Mouse (Mus musculus) CH12.LX (cell line): ENCODE data around the gene Plce1. TPM values are rescaled to one million over a fixed set of nuclear protein-coding genes. Genes with fewer than 3 reads are reported as not detected.
A peak's percentile ranks its signal among the peaks of the same experiment; 100 is the strongest.

ENCODE experiments used
- DNase-seq: peaks from one replicate; pipeline ENCODE4 v3.0.0-alpha.2; 2013; ENCODE audit errors: extremely low read depth
- H3K27ac ChIP-seq: 2 replicates; pipeline ENCODE4 v1.5.1; 2012; ENCODE audit warnings: low read depth, mild to moderate bottlenecking, control low read depth, moderate library complexity; ENCODE audit not compliant: insufficient read depth
- H3K27me3 ChIP-seq: replicated peaks from 2 replicates; pipeline ENCODE3; 2012; ENCODE audit warnings: inconsistent platforms
- H3K36me3 ChIP-seq, 2 experiments: replicated peaks in 1 of 2; 2 replicates each; pipeline versions ENCODE3 to v1.6.1; 2012; ENCODE audit warnings: inconsistent platforms in 1 of 2, low read length in 1 of 2, mild to moderate bottlenecking in 1 of 2, mixed read lengths in 1 of 2, moderate library complexity in 1 of 2; ENCODE audit not compliant: control insufficient read depth in 1 of 2, insufficient read depth in 1 of 2
- H3K4me1 ChIP-seq, 2 experiments: 2 replicates each; pipeline ENCODE4 v1.6.1; 2012; ENCODE audit warnings: inconsistent platforms in 1 of 2, moderate library complexity in 1 of 2; ENCODE audit not compliant: insufficient read depth in 2 of 2, control insufficient read depth in 1 of 2
- H3K4me2 ChIP-seq: 2 replicates; pipeline ENCODE4 v1.6.1; 2012; ENCODE audit warnings: low read depth, mild to moderate bottlenecking, control low read depth; ENCODE audit not compliant: poor library complexity, insufficient read depth, severe bottlenecking
- H3K4me3 ChIP-seq, 3 experiments: fragments of 150-350 bp in 1 of 3; sonication (generic) in 1 of 3; replicated peaks in 1 of 3; 2 replicates each; pipeline versions ENCODE3 to v1.5.1; 2011 to 2012; ENCODE audit warnings: low read depth in 2 of 3, low read length in 2 of 3, mild to moderate bottlenecking in 2 of 3, moderate library complexity in 2 of 3, control low read depth in 1 of 3, improper control_type of control experiment in 1 of 3, inconsistent platforms in 1 of 3, mixed read lengths in 1 of 3; ENCODE audit not compliant: poor library complexity in 1 of 3
- H3K79me2 ChIP-seq: replicated peaks from 2 replicates; pipeline ENCODE4 v1.6.1; 2012; ENCODE audit warnings: mild to moderate bottlenecking, moderate library complexity; ENCODE audit not compliant: control insufficient read depth, poor library complexity, insufficient read depth, severe bottlenecking; ENCODE audit errors: extremely low read depth
- H3K9ac ChIP-seq: 2 replicates; pipeline ENCODE4 v1.6.1; 2012; ENCODE audit warnings: low read depth, mild to moderate bottlenecking, control low read depth, moderate library complexity; ENCODE audit not compliant: insufficient read depth
- H3K9me3 ChIP-seq: replicated peaks from 2 replicates; pipeline ENCODE3; 2012; ENCODE audit warnings: low read length, inconsistent platforms, mixed read lengths
- CHD1 ChIP-seq: IDR thresholded peaks from 2 replicates; pipeline ENCODE4 v1.6.1; 2012; ENCODE audit warnings: low read depth, low read length, improper control_type of control experiment, inconsistent platforms
- E2F4 ChIP-seq: IDR thresholded peaks from 2 replicates; pipeline ENCODE4 v1.6.1; 2011; ENCODE audit warnings: low read depth, low read length, improper control_type of control experiment; ENCODE audit not compliant: insufficient replicate concordance
- ELF1 ChIP-seq: IDR thresholded peaks from 2 replicates; pipeline ENCODE4 v1.6.1; 2014; ENCODE audit warnings: low read depth, mild to moderate bottlenecking, inconsistent platforms, low read length, improper control_type of control experiment
- ETS1 ChIP-seq: conservative IDR thresholded peaks from 2 replicates; pipeline ENCODE4 v1.6.1; 2012; ENCODE audit warnings: low read depth, mild to moderate bottlenecking, inconsistent platforms, low read length, improper control_type of control experiment, moderate library complexity
- JUND ChIP-seq: conservative IDR thresholded peaks from 2 replicates; pipeline ENCODE4 v1.6.1; 2011; ENCODE audit warnings: low read depth, low read length, improper control_type of control experiment
- MAFK ChIP-seq: IDR thresholded peaks from 2 replicates; pipeline ENCODE4 v1.6.1; 2011; ENCODE audit warnings: low read length, improper control_type of control experiment; ENCODE audit not compliant: insufficient replicate concordance
- MAX ChIP-seq: IDR thresholded peaks from 2 replicates; pipeline ENCODE4 v1.6.1; 2011; ENCODE audit warnings: low read length, improper control_type of control experiment
- MEF2A ChIP-seq: IDR thresholded peaks from 2 replicates; pipeline ENCODE4 v1.6.1; 2014; ENCODE audit warnings: low read depth, mild to moderate bottlenecking, inconsistent platforms, low read length, improper control_type of control experiment, borderline replicate concordance
- MYC ChIP-seq: IDR thresholded peaks from 2 replicates; pipeline ENCODE4 v1.6.1; 2011; ENCODE audit warnings: low read depth, mild to moderate bottlenecking, improper control_type of control experiment, low read length
- POLR2AphosphoS2 ChIP-seq: IDR thresholded peaks from 2 replicates; pipeline ENCODE4 v1.6.1; 2011; ENCODE audit warnings: low read depth, low read length, improper control_type of control experiment
- RAD21 ChIP-seq: IDR thresholded peaks from 2 replicates; pipeline ENCODE4 v1.6.1; 2011; ENCODE audit warnings: low read depth, mild to moderate bottlenecking, low read length, improper control_type of control experiment, moderate library complexity
- TBP ChIP-seq: conservative IDR thresholded peaks from 2 replicates; pipeline ENCODE4 v1.6.1; 2011; ENCODE audit warnings: low read depth, low read length, improper control_type of control experiment
- USF2 ChIP-seq: conservative IDR thresholded peaks from 2 replicates; pipeline ENCODE4 v1.6.1; 2011; ENCODE audit warnings: low read depth, low read length, improper control_type of control experiment
- ZC3H11A ChIP-seq: IDR thresholded peaks from 2 replicates; pipeline ENCODE4 v1.6.1; 2012; ENCODE audit warnings: low read depth, mild to moderate bottlenecking, inconsistent platforms, low read length, improper control_type of control experiment
- ZNF384 ChIP-seq: IDR thresholded peaks from 2 replicates; pipeline ENCODE4 v1.6.1; 2012; ENCODE audit warnings: low read depth, low read length, improper control_type of control experiment, inconsistent platforms
- dilution Hi-C: fragments of 300-500 bp; cut with MboI; formaldehyde crosslinking; loops from 2 replicates; pipeline ENCODE4 v1.14.3; 2020; ENCODE audit warnings: low sequenced_read_pairs; ENCODE audit not compliant: extremely low pct_unique_long_range_greater_than_20kb, extremely low pct_ligation_motif_present
- in situ Hi-C: fragments of 300-500 bp; cut with MboI; formaldehyde crosslinking; loops from 3 replicates; pipeline ENCODE4 v1.14.3; 2019; ENCODE audit warnings: low sequenced_read_pairs, low pct_ligation_motif_present, low pct_unique_long_range_greater_than_20kb, mixed read lengths
- polyA plus RNA-seq: library from polyadenylated mRNA; unstranded; fragments of >175 nt; gene quantifications from 2 replicates; pipeline ENCODE4 v1.2.1, GENCODE M21; 2012; ENCODE audit warnings: low read depth; ENCODE audit not compliant: insufficient read length
- total RNA-seq, 2 experiments: library from RNA; depleted of rRNA; stranded (reverse); fragments of 300-350 nt in 1 of 2; fragments of >200 nt in 1 of 2; gene quantifications; 2 replicates each; pipeline ENCODE4 v1.2.3; 2012 to 2014

The Plce1 gene
- total and polyA plus RNA-seq, 3 experiments: under 0.01 to 0.13 (median 0.05) TPM

DNA sequence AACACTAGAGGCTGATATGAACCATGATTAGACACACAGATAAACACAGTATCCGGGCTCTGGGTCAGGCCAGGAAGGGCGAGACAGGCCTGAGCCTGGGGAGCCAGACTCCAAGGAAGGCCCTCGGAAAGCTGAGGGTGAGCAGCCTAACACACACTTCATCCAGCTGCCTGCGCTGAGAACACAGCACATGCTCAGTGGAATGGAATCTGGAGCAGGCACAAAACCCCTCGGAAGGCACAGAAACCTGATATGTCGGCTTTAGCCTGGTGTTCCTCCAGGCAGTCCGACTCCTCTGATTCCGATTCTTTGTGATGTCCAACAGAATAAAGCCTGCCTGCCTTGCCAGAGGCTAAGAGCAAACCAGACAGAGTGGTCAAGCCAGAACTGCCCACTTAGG, 39.0 kb upstream of the Plce1 start:
- no peak overlapping the region for H3K4me2 ChIP-seq
- H3K9me3 ChIP-seq: no peaks in the 10 kb centered on the region
- TF ChIP-seq POLR2AphosphoS2: no peak
- no peak for TF ChIP-seq MAFK
- TF ChIP-seq MEF2A: no peak
- no peak for TF ChIP-seq CHD1
- no peak for TF ChIP-seq MAX
- TF ChIP-seq JUND: no peak
- TF ChIP-seq TBP: no peak
- no peak for TF ChIP-seq USF2
- no peak for TF ChIP-seq MYC
- no peak for TF ChIP-seq ETS1
- TF ChIP-seq RAD21: no peak
- no peak for TF ChIP-seq E2F4
- TF ChIP-seq, all 38 proteins: peak for 0
- Histone ChIP-seq H3K36me3 (no peaks in the 10 kb centered on the region), H3K4me1 (no peaks in the 10 kb centered on the region), H3K4me3 (no peak overlapping the region), H3K27me3 (no peaks in the 10 kb centered on the region), H3K79me2 (no peaks in the 10 kb centered on the region), H3K27ac (no peak overlapping the region), H3K9ac (no peak overlapping the region)
- DNase-seq: no peak
- dilution Hi-C loops (no loop called here), in situ Hi-C loops (no loop called here)

DNA sequence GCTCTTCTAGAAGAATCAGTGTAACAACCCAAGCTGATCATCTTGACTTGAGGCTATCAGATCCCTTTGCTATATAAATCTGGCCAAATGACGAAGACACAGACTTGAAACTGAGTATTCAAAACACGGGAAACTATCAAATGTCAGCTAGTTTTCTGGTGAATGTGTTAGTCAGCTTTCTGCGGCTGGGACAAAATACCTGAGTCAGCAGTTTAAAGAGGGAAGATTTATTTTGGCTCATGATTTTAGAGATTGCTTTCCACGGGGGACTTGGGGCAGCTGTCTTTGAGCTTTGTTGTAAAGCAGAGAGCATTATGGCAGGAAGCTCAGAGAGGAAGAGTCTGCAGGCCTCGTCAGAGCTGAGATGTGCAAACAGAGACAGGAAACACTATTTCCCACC, 35.2 kb upstream of the Plce1 start:
- H3K4me2 ChIP-seq: no peak overlapping the region
- H3K4me1 ChIP-seq: no peaks in the 10 kb centered on the region
- in situ Hi-C loops: no loop called here
- H3K9ac ChIP-seq: no peak overlapping the region
- dilution Hi-C loops: no loop called here
- no peak overlapping the region for H3K4me3 ChIP-seq
- H3K27ac ChIP-seq: no peak overlapping the region
- no peak for TF ChIP-seq ZNF384
- TF ChIP-seq MAFK: peak; percentile 94
- no peaks in the 10 kb centered on the region for H3K27me3 ChIP-seq
- no peaks in the 10 kb centered on the region for H3K36me3 ChIP-seq
- H3K79me2 ChIP-seq: no peaks in the 10 kb centered on the region
- DNase-seq: no peak
- no peaks in the 10 kb centered on the region for H3K9me3 ChIP-seq

DNA sequence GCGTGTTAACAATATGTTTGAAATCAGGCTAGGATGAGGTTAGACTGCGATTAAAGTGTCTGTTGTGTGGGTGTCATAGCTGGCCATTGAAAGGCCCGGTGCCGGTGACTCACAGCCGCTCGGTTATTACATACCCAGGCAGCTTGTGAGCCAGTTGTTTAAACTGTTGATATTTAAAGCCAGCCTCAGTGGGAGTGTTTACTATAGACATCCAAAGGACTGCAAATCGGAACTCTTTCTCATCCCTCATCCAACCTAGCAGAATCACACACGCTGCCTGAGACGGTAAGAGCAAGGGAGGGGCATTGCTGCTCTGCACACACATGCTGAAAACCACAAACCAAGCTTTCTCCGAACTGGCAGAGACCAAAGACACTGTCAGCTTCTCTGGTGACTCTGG, 25.7 kb upstream of the Plce1 start:
- H3K27me3 ChIP-seq: no peaks in the 10 kb centered on the region
- dilution Hi-C loops: no loop called here
- in situ Hi-C loops: no loop called here
- H3K9me3 ChIP-seq: peaks cover 4% of the 10 kb centered on the region
- H3K36me3 ChIP-seq: no peaks in the 10 kb centered on the region
- DNase-seq: no peak
- H3K4me2 ChIP-seq: no peak overlapping the region
- no peak overlapping the region for H3K9ac ChIP-seq
- TF ChIP-seq MAX: no peak
- TF ChIP-seq ELF1: no peak
- no peak for TF ChIP-seq ZC3H11A
- no peaks in the 10 kb centered on the region for H3K79me2 ChIP-seq
- H3K27ac ChIP-seq: no peak overlapping the region
- no peaks in the 10 kb centered on the region for H3K4me1 ChIP-seq
- H3K4me3 ChIP-seq: no peak overlapping the region
